Mouse (Mus musculus) erythroid progenitor cell, adult 5-6 weeks (primary cell): ENCODE results near the gene Agpat2. TPM values are rescaled to one million over a fixed set of nuclear protein-coding genes. Genes with fewer than 3 reads are reported as not detected.

Experiments
- ATAC-seq: replicated peaks from 2 replicates; pipeline ENCODE4 v1.8.0; 2016; ENCODE audit warnings: moderate number of reproducible peaks, mild to moderate bottlenecking, moderate TSS enrichment, inconsistent platforms; ENCODE audit not compliant: poor library complexity, low FRiP score, severe bottlenecking
- total RNA-seq, 2 experiments: library from RNA; stranded (forward) in 1 of 2; stranded (reverse) in 1 of 2; fragments of 150-400 nt in 1 of 2; fragments of 186-747, 209-891 nt in 1 of 2; gene quantifications; 2 replicates each; pipeline versions ENCODE4 v1.2.3 to v1.2.4; 2015 to 2017; ENCODE audit warnings: low replicate concordance in 2 of 2

The Agpat2 gene
- total RNA-seq, 2 experiments from 2014 or later: 12.0 to 12.2 TPM

DNA sequence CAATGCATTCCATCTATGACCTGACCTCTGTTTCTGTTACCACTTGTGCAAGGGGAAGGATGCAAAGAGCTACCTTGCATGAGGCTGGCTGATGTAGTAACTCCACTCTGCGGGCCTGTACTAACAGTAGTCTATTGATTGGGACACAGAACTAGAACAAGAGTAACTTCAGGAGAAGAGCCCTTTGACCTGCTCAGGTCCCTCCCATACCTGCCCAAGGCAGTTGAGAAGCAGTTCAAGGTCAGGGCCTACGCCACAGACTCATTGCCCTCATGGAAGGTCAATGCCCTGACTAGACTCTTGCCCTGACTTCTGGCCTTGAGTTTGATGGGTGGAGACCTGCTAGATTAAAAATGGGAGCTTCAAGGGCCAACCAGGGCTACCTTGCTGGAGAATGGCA, 3.6 kb downstream of the Agpat2 start:
- ATAC-seq: no peak

DNA sequence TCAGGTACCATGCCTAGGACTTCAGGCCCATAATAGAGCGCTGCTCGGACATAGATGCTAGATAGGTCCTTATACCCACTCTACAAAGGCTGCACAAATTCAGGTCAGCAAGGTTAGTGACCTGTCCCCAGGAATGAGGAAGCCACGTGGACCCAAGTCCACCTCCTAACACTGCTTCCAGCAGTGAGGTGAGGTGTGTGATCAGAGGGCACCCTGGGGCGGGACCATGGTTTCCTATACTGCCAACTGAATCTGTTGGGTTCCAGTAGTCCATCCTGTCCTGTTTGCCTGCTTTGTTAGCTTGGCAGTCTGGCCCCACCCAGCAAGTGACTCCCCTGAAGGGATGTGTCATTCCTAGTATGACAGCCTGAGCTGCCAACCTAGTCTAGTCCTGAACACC, 4.3 kb downstream of the Agpat2 start:
- ATAC-seq: no peak

DNA sequence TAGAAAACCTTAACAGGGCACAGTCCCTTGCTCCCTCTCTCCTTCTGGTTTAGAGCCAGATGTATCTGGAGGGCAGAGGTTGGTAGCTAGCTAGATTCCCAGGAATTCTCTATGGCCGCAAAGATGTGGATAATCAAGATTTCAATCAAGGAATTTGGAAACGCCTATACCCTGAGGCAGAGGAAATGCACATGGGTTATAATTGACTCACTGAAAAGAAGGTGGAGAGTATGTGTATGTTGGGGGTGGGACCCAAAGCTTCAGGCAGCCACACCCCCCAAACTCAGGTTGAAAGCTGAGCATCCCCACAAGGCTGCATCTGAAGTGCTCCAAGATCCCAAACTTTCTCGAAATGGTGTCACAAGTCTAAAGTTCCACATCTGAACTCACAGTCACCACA, 5.8 kb downstream of the Agpat2 start:
- no peak for ATAC-seq

DNA sequence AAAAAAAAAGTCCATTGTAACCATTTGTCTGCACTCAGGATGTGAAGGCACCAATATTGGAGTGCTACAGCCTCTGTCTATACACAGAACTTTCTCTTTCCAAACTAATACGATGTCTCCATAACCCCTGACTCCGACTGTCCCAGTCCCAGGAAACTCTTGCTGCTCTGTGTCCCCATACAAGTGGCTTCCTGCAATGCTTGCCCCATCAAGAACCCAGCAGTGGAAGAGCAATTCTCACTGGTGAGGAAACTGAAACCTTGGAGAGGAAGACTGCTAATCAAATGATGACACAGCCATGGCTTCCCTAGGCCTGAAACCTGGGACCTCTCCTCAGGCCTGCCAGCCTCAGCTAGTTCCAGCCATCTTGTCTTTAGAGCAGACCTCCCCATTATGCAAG, 6.4 kb downstream of the Agpat2 start:
- ATAC-seq: no peak

DNA sequence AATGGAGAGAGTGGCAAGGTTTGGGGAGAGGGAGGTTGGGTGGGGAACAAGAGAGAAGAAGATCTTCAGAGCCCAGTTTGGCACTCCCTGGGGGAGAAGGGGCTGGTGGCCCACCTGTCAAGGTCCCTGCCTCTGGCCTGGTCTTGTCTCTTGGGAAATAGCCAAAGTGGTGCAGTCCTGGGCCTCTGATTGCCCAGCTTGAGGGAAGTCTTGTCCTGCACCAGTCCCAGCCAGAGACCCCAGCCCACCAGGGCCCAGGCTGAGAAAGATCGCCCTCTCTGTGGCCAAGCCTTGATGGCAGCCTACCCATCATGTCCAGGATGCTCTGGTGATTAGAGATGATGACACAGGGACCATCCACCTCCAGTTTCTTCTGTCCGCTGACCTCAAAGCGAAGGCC, 7.3 kb downstream of the Agpat2 start:
- no peak for ATAC-seq

DNA sequence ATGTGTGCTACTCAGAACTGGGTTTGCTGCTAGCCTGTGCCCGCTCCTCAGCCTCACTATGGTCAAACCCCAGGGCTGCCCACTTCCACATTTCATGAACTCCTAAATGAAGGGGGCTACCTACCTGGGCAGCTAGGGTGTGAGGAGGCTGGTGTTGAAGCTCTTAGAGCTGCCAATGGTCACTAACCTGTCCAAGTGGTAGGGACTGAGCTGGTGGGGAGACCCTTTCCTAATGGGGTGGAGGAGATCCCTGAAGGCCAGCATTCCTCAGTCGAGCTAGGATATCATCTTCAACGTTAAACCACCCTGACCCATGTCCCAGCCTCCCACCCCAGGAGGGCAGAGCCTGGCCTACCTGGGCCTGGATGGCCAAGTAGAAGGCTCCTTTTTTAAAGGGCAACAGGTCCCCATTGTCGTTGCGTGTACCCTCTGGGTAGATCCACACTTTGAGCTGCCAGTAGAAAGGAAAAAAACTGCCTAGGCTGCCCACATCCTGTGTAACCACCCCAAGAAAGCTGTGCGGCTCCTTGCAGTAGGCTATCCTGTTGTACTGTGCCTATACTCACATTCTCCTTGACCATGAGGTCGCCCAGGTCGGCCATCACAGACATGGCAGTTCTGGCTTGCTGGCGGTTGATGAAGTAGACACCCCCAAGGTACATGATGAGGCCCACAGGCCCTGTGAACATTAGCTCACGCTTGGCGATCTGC, 8.3 kb downstream of the Agpat2 start:
- ATAC-seq: no peak

DNA sequence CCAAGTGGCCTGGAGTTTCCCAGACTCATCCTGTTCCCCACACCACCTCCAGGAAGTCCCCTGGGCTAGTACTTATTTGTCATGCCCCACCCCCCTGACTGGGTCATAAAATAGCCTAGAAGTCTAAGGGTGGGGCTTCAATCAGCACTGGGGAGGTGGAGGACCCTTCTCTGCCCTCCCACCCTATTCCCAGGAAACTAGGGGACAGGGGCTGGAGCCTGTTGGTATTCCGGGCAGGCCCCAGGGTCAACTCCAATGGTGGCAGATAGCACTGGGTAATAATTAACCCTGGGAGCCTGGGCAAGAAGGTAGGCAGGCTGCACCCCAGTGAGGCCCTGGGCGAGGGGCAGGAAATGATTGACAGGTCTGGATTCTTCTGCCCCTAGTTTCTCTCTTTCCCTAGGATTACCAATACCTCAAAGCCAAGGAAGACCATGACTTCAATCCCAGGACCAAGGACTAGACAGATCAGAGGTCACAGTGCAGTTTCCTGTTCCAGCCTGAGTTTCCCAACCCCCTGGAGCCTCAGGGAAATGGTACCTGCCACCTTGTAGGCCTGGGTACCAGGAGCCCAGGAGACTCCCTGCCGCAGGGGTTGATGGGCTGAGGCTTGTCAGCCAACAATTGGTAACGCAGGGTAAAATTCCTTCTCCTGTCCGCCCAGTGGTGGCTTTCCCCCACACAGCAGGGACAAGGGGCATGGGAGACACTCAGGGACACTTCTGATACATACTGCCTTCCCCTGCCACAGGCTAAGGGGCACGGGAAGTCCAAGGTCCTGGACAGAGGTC, 9.1 kb downstream of the Agpat2 start:
- ATAC-seq: no peak

DNA sequence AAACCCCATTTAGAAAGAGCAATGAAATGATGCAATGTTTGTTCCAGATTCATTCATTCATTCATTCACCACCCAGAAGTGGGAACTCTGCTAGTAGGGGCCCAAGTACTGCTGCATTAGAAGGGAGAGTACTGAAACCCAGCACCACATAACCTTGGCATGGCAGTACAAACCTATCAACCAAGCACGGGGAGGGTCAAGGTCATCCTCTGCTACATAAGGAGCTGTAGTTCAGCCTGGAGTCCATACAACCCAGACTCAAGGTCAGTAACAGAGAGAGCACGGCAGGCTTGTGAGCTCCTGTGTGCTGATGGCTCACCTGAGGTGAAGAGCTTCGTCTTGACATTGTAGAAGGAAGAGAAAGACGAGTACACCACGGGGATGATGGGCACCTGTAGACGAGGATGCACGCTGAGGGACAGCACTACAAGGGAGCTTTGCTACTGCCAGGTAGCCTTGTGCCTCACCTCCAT, 9.7 kb downstream of the Agpat2 start:
- ATAC-seq: no peak

DNA sequence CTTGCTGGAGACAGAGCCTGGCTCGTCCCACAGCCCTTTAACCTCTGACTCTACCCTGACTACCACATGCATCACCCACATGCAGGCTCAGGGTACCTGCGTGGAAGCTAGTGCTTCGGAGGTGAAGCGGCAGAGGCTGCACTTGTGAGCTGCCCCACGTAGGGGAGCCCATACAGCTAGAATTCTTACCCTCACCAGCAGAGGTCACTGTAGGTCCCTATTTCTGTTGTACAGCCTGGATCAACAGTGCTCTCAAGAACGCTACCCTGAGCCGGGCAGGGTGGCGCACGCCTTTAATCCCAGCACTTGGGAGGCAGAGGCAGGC, 10.2 kb downstream of the Agpat2 start:
- no peak for ATAC-seq

DNA sequence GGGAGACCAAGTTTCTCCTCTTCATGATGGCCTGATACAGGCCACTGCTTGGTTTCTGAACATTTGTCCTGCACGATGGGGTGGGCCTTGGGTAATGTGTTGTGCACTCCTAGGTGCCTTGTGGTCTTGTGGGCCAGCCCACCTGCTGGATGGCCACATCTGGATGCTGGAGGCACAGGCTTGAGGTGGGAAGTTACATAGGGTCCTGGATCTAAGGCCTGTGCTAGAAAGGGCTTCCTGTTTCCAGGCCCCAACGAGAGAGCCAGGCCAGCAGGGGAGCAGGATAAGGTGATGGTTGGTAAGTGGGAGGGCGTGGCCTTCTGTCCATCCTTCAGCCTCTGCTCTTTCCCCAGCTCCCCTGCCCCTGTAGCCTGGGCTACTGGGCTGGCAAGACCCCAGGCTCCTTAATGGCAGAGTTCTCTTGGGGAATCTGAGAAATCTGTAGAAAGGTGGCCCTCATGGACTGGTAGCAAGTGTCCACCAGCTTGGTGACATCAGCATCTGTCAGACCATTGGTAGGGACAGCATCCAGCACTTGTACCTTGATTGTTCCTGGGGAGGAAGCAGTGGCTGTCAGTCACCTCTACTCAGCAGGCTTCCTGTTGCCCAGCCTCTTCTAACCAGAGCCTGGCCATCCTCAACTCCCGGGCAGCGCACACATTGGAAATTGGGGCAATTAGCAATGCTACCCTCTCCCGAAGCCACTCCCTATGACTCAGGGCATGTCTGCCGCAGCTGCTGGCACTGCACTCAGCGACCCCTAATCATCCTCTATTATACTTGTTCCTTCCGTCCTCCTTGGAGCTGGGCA, 10.8 kb downstream of the Agpat2 start:
- ATAC-seq: no peak

DNA sequence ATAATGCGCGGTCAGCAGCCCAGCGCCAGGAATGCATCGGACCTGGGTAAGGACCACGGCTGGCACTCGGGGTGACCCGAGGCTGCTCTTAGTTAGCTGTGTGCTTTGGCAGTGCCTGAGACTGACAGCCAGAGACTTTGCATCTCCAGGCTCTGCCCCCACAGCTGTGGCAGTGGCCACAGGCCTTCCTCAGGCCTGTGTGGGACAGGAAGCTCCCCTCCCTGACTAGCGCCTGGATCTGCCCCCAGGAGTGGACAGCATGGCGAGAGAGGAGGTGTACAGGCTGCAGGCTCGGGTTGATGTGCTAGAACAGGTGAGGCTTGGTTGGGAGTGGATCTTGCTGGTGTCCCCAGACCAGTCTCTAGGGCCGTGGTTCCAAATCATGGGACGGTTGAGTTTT, 12.8 kb downstream of the Agpat2 start:
- no peak for ATAC-seq

DNA sequence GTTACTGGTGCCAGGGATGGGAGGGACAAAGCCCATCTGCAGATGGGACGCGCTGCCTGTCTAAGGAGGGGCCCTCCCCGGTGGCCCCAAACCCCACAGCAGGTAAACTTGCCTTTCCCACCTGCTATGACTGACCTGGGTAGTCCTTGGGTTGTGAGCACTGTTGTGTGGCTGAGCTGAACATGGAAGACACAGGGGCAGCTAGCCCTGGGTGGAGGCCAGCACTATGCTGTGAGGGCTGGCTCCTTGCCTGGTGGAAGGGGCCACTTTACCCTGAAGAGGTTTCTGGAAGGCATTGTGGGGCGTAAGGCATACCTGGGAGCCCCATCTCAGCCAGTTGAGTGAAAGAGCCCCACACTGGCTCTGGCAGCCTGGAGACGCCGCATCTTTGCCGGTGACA, 13.3 kb downstream of the Agpat2 start:
- no peak for ATAC-seq

DNA sequence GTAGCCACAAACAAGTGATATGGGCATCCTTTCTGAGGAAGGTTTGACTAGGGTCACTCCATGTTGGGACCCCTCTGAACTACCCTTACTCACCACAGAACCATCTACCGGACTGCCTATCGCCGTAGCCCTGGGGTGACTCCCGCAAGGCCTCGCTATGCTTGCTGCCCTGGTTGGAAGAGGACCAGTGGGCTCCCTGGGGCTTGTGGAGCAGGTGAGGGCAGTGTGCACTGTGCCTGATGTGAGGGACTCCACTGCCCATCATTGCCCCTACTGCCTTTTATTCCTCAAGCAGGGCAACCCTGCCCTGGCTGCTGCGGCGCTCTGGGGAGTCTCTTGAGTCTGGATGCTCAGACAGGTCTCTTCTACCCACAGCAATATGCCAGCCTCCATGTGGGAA, 13.9 kb downstream of the Agpat2 start:
- ATAC-seq: no peak

DNA sequence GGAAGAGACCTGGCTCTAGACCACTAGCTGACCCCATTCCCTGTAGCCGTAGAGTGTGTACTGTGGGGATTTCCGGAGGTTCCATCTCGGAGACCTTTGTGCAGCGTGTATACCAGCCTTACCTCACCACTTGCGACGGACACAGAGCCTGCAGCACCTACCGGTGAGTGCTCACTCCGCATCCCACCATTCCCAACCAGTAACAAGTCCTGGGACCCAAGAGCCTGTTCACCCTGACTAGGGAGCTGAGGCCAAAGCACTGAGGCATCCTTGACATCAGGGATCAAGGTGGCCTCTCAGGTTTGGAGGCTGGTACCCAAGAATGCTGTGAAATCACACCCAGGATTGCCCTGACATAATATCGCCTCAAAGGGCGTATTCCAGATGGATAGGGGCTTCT, 14.9 kb downstream of the Agpat2 start:
- no peak for ATAC-seq

DNA sequence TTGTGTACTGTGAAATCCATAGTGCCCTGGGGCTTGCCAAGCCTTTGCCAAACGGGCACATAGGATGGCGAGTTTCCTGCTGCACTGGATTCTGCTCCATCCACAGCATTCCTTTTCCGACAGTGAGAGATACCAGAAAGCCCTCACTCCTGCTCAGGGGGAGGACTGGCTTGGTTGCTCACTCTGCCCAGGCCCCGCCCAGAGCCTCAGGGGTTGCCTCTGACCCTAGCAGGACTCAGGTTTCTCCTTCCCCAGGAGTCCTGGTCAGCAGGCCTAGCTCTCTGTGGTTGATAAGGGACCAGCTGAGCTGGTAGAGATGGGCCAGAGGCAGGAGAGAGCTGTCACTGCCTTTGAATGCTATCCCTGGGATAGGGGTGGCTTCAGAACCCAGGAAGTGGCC, 15.6 kb downstream of the Agpat2 start:
- ATAC-seq: no peak

DNA sequence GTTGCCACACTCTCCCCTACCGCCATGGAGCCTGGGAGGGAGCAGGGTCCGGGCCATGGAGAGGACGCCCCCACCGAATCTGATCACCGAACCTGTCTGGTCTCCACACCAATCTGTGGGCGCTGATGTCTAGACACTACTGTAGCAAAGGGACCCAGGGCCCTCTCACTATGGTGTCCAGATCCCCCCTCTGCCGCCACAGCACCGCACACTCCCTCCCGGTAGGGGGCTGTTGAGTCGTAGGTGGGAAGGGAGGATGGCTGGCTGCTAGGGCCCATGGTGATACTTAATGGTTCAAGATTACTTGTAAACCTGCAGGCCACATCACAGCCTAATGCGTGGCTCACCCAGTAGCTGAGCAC, 17.2 kb downstream of the Agpat2 start:
- no peak for ATAC-seq

DNA sequence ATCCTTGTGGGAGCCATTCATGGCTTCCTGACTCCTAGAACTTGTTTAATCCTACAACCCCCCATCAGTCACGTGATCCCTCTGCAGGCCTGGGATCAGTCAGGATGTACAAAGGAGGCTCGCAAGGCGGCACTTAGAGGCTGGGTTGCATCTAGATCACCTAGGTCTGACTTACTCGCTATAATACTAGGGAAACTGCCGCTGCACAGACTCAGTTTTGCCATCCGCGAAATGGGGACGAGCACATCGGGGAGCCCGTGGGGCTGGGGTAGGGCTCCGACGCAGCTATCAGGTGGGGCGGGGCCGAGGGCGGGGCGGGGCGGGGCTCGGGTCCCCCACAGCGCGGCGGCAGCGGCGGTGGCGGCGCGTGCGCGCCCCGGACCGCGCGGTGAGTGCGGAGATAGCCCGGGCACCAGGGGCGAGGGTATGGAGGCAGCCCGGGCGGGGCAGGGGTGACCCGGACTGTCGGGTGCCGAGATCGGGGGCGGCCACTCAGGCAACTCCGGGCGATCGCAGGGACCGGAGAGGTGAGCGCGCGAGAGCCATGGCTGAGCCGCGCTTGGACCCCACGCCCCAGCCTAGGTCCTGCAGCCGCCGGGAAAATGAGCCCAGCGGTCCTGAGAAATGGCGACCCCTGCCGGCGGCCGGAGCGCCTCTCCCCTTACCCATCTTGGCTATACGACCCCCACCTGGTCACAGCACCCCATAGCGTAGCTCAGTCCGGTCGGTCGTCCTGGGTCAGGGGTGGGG, 17.7 kb downstream of the Agpat2 start, which contains the start of gene Gm20532:
TSS of gene Gm20532 (plus strand) at position 346 of the 750 bp plus-strand sequence.
- no peak for ATAC-seq

DNA sequence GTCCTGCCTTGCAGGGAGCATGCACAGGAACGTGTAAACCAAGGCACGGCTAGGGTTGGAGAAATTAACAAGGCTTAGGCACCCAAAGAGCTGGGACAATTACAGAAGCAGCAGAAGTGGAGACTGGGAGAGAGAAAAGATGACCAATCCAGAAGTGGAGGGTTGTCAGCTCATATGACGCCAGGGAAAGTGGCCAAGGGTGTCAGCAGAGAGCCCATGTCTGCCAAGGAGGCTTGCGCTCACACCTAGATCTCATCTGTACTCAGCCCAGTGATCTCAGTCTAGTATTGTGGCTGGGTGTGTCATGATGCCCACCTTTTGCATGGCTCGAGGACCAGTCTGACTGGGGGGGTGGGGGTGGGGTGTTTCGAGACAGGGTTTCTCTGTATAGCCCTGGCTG, 18.5 kb downstream of the Agpat2 start:
- no peak for ATAC-seq

DNA sequence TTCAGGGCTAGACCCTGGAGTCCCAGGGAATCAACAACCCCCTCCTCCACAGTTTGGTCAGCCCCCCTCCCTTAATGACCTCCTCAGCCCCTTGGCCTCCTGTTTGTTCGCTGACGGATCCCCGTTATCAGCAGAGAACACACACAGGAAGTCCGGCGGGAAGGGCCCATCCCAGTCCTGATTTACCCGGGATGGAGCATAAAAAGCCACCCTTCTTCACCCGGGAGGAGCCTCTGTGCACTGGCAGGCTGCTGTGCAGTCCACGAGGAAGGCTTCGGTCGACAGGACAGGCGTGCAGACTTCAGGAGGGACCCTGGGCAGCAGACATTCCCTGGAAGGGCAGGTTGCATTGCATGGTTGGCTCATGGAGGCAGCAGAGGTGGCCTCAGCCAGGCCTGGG, 20.6 kb downstream of the Agpat2 start:
- no peak for ATAC-seq

DNA sequence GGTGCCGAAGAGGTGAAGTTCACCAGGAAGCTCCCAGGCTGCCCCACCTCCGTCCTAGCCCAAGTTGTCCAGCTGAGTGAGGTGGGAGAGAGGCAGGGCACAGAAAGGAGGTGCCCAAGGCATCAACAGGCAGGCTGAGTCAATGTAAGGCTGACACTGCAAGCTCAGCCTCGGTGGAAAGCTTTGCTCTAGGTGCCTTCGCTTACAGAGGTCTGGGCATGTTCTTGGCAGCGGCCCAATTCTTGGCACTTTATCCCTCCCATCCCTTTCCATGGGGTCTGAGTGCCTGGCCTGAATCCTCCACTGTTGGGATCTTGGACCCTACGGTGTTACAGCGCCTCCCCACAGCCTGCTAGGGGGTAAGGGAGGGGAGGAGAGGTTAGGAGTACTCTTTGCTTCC, 21.5 kb downstream of the Agpat2 start:
- ATAC-seq: no peak
